Mouse (Mus musculus) liver (tissue): ENCODE data around the gene Gm10282.

Experiments used
- DNase-seq: peaks from one replicate; pipeline ENCODE4 v3.0.0-alpha.2; 2020; ENCODE audit warnings: mixed read lengths

Gene Gm10282

DNA sequence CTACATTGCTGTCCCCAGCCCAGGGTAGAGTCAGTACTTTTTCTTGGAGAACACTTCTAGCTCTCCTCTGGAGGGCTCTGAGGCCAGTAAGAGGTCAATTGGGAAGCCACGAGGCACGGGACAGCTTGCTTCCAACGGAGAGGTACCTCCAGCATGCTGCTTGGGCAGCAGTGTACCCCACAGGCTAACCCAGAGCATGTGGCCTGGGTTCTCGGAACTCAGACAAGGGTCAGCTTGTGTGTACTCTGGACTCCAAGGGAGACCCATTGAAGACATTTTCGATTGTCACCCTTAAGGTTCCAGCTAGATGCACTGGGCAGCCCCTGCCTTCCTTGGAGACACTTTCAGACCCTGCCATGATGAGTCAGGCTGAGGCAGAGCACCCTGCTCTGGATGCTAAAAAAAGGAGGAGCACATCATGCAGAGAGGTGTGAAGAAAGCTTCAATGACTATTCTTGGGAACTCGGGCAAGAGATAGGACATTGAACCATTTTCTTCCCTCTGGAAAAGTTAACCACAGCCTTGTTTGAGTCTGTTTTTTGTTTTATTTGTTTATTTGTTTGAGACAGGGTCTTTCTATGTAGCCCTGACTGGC lies 18.2 kb upstream of the Gm10282 start:
- DNase-seq = no peak

DNA sequence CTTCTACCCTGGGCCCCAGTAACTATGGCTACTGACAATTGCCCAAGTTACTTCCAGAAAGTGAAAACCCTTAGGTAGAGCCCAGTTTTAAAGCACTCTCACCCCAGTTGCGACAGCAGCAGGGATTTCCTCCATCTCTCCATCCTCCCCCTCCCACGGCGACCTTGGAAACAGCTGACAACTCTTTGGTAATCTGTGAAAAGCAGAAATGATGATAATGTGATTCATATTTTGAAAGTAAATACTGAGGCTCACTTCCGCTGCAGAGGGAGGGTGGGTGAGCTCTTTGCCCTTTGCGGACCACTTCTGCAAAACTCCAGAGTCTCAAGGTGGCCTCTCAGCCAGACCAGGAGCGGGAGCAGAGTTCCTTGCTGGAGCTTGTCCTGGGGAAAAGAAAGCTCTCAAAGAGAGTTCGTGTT lies 17.4 kb upstream of the Gm10282 start:
- peak; percentile 29 for DNase-seq

DNA sequence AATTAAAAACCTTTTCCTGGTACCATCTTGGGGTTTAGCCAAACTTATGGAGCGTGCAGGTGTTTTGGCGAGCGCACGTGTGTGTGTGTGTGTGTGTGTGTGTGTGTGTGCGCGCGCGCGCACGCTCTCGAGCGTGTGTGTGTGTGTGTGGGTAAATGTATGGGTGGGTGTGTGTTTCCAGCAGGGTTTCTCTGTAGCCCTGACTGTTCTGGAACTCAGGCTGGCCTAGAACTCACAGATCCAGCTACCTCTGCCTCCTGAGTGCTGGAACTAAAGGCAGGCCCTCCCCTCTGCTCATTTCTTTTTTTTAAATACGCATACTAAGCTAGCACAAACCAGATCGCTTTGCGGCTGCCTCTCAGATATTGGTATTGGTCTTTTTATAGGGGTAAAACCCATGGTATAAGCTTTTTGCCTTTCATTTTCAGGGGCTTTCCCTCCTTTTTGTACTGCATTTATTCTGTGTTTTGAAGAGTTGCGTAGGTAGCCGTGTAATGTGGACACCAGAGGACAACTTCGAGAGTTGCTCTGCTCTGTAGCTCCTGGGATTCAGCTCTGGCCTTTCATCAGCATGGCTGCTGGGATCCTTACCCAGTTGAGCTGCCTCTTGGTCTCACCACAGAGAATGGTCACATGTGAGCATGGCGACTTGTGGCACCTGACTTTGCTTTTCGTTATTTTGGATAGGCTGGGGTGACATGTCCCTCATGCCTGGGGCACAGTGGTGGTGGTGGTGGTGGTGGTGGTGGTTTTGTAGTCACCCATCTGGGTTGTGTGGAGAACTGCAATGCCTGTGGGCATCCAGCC lies 16.8 kb upstream of the Gm10282 start:
- no peak for DNase-seq

DNA sequence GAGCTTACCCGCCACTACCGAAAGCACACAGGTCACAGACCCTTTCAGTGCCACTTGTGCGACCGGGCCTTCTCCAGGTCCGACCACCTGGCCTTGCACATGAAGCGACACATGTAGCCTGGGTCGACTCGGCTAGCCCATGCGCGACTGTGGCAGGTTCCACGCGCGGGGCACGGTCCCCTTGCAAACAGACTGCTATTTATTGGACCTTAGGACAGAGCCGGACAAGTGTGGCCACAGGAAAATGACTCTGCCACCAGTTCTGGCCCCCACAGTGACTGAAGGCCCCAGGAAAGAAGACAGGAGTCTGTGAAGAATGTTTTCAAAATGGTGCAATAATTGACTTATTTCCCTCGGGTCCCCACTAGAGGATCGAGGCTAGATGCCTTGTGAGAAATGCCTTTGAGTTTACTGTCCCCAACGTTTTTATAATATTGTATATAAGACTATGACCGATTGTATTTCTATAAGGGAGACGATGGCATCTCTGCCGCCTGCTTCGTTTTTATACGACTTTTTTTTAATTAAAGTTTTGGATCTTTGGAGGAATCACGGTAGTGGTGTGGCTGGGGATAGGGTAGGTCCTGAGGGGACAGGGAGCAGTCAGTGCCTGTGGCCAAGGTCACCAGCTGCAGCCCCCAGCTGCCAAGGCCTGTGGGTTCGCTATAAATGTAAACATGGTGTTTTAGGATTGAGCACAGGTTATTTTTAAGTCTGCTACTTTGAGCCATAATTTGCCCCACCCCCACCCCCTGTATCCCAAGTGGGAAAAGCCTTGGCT lies 15.9 kb upstream of the Gm10282 start:
- no peak for DNase-seq

DNA sequence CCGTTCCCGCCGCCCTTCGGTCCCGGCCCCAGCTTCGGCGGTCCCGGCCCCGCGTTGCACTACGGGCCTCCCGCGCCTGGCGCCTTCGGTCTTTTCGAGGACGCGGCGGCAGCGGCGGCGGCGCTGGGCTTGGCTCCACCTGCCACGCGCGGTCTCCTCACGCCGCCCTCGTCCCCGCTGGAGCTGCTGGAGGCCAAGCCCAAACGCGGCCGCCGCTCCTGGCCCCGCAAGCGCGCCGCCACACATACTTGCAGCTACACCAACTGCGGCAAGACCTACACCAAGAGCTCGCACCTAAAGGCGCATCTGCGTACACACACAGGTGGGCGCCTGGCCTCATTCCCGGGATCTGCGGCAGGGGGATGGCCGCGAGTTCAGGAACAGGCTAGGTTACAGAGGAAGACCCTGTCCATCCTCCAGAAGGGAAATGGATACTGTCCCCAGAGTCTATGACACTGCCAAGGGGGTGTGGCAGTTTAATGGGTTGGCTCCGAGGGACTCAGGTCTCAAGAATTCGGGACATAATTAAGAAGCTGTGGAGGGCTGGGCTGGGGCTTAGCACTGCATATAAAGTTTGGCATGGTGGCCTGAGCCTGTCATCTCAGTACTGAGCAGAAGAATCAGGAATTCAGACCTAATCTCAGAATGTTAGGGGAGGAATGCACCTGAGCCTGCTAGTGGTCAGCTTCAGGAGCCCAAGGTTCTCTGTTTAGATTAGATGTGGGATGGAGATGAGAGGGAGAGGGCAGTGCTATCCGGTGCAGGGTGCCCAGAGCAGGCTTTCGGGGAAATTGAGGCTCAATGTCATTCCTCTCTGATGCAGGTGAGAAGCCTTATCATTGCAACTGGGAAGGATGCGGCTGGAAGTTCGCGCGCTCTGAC lies 15.1 kb upstream of the Gm10282 start:
- no peak for DNase-seq

DNA sequence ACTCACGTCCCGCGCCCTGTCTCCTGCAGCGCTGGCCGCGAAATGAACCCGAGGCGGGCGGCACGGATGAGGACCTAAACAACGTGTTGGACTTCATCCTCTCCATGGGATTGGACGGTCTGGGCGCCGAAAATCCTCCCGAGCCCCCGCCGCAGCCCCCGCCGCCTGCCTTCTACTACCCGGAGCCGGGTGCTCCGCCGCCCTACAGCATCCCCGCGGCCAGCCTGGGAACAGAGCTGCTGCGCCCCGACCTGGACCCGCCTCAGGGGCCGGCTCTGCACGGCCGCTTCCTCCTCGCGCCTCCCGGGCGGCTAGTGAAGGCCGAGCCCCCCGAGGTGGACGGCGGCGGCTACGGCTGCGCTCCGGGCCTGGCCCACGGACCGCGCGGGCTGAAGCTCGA lies 14.3 kb upstream of the Gm10282 start:
- peak; percentile 9 for DNase-seq

DNA sequence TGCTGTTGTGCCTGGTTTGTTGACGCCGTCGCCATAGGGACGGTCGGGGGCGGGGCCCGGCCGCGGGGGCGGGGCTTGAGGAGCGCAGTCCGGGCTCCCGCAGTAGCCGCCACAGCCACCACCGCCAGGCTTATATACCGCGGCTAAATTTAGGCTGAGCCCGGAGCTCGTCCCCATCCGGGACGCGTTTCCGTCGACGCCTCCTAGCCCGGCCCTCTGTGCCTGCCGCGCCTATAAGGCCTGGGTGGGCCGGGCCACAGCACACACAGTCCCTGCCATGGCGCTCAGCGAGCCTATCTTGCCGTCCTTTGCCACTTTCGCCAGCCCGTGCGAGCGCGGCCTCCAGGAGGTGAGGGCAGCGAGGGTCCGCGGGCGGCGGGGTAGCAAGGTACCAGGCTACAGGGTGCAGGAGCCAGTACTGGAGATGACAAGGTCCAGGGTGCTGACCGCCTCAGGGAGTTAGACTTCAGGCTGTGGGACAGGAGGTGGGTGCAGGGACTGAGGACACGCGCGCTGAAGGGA lies 13.8 kb upstream of the Gm10282 start, which contains the start of gene Klf2:
Gene Klf2, plus strand, starts transcription at position 233 of the 522 bp plus-strand sequence.
- peak; percentile 89 for DNase-seq

DNA sequence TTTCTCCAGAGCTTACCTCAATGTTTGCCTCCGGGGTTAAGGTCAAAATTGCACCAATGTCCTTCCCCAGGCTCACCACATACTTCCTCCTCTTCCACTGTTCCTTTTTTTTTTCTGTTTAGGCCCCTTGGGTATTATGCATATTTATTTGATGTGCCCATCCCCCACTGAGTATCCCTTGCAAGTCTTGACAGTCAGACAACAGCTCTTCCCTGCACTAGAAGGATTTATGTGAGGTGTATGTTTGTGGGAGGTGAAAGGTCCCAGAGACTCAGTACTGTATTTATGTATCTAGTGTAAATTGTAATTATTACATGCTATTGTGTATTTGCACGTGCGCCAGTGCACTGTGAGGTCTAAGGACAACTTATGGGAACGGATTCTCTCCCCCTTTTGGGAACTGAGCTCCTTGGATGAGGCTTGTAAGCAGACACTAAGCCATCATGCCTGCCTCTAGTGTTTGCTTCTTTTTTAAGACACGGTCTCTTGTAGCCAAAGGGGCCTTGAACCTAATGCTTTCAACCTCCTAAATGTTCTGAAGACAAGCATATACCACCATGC lies 12.8 kb upstream of the Gm10282 start:
- no peak for DNase-seq

DNA sequence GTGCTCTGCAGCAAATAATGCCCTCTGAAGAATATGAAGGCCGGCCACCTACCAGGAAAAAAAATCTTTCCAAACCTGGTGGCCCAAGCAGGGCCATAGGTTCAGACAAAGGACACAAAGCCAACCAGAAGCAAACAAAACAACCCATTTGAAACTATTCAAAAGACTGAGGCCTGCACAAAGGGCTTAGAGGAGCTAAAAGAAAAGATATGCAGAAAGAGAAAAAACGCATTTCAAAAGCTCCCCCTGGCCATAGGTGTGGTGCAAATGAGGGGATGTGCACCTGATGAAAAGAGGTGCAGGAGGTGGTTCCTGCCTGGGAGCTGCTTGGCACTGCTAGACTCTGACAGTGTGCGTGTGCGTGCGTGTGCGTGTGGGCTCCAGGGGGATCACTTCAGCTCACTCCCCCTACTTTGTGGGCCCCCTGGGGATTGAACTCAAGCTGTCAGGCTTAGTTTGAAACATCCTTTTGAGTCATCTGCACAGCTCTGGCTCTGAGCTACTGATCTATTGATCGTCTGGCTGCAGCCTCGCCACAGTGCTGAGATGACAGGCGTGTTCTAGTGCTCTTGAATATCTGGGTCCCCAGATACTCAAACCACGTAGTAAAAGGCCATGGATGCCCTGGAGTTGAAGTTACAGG lies 11.1 kb upstream of the Gm10282 start:
- DNase-seq = no peak

DNA sequence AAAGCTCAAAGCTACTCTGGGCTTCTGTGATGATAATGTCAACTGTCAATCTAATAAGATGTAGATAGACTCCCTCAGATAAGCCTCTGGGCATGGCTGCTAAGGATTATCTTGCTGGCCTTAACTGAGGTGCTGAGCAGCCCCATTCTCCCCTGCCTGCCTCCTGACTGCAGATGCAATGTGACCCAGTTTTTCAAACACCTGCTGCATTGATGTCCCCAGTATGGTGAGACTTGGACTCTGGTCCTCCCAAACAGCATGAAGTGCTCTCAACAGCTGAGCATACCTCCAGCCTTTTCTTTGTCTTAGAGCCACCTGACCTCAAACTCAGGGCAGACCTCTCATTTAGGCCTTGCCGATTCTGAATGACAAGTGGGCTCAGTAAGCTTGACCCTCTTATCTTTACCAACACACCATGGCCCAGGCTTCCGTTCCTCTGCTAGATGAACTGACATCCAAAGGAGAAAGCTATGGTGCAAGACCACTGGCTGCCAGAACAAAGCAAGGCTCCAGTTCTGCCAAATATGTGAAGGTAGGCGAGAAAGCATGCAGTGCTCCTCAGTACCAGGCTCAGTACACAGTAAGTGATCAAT lies 8.0 kb upstream of the Gm10282 start:
- DNase-seq = no peak

DNA sequence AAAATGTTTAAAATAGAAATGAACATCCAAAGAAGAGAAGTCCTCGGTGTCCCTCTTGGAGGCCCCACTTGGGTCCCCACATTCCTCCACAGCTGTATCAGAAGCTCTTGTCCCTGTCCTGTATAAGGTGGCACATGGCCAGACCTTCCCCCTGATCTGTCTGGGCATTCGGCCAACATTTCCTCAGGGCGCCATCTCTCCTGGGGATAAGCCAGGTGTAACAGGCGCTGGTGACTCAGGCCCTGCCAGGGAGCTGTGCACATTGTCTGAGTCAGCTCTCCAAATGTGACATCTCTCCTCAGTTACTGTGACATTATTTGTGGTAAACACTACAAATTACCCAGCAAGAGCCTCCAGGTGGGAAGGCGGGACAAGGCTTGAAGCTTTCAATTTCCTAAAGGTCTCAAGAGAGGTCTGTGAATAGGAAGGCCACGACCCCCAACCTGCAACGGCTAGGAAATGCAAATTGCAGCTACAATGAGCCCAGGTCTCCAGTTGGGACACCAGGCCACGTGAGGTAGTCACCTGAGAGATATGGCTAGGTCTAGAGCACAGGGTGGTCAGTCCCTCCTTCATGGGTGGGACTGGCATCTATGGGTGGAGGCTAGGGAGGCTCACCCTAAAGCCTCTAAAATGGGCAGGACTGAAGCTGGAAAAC lies 5.9 kb upstream of the Gm10282 start:
- DNase-seq = peak; percentile 24

DNA sequence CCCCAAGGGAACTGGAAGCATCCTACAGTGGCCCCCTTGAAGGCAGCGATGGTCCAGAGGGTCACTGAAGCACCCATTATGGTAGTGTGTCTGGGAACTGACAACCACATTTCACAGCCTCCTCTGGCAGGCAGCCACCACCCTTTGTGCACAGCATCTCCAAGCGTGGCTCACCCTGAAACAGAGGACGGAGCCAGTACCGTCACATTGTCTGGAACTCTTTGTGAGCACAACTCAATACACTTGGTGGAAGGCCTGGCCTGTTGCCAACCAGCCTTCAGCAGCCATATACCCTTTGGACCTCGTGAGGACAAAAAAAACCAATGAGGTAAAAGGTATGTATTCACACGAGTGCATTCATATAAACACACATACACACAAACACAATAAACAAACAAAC lies 3.2 kb upstream of the Gm10282 start:
- peak; percentile 40 for DNase-seq

DNA sequence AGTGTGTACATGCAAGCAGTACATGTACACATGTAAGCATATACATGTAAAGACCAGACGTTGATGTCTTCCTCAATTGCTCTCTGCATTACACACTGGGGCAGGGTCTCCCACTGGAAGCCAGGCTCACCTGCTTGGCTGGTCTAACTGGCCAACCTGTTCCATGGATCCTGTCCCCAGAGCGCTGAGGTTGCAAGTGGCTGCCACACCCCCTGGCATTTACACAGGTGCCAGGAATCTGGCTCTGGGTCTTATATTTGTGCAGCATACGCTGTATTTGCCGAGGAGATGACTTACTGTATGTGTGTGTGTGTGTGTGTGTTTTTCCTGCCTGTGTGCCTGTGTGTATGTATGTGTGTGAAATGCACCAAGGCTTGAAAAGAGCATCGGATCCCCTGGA lies 1.9 kb upstream of the Gm10282 start:
- DNase-seq = no peak

DNA sequence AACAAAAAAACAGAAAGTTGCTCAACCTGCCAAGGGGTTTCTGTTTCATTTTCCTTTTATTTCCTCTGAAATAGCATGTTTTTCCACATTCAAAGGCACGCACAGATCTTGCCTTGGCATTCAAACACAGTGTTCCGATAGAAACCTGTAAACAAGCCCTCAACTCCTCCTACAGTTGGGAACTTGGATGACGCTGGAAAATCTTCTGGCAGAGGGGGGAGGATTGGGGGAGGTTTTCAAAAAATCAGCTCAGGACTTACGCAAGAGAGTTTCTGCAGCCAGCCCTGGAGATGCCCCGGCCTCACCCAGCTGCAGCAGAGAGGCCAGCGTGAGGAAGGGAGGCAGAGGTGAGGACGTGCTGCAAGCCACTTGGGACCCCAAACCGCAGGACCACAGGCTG lies 1.4 kb downstream of the Gm10282 start:
- peak; percentile 25 for DNase-seq

DNA sequence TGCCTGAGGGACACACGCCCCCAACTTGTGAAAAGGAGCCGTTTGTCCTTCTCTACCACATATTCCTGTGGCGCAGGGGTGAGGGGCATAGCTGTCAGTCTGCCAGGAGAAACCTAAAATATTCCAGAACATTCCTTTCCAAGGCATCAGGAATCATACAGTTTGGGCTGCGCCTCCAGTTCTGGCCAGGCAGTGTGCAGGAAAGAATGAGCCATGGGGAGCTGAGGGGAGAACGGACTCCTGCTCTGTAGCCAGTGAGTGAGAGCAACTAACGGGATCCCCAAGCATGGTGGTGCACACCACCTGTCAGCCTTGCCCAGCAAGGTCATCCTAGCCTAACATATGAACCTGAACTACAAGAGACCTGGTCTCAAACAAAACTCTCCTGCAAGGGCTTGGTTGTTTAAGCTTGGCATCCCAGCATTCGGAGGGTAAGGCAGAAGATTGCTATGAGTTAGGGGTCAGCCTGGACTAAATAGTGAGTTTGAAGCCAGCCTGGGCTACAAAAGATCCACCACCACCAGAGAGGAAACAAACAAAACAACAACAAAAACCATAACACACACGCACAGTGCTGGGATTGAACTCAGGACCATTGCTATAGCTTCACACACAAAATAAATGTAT lies 2.0 kb downstream of the Gm10282 start:
- DNase-seq = no peak

DNA sequence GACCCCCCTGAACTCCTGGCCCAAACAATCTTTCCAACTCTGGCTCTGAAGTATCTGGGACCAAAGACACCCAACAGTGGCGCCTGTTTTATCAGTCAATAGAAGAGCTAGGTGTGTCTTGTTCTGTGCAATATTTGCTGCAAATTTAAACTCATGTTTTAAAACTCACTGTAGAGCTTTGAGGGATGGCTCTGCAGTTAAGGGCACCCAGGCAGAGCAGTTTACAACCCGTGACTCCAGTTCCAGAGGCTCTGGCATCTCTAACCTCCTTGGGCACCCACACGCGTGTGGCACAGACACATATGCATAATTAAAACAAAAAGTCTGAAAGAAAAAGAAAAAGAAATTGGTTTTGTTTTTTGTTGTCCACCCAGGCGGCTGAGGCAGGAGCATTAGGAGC lies 3.6 kb downstream of the Gm10282 start:
- no peak for DNase-seq

DNA sequence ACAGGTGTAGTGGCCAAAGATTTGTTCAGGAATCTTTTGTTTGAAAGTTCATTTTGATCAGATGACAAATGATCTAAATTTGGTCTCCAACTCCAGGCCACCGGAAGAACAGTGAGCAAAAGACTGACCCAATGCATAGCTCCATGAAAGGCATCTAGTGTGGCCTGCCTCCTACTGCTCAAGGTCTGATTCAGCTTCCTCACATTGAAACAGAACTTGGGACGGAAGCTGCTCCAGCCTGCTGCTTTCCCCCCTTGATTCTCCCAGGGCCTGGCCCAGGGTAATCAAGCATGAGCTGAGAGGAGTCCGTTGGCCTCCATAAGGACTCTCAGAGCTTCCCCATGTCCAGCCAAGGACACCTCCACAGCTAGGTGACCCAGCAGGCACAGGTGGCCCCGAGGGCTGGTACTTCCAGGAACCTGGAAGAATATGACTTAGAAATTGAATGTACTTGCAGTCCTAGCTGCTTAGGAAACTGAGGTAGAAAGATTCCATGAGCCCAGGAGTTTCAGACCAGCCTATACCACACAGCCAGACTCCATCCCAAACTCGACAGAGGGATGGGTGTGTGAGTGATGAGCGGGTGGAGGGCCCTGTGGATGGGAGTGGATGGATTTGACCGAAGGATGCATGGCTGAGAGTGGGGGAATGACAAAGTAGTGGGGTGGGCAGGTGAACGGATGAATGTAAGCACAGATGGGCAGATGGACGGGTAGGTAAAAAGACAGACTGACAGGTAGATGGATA lies 4.2 kb downstream of the Gm10282 start:
- DNase-seq = no peak

DNA sequence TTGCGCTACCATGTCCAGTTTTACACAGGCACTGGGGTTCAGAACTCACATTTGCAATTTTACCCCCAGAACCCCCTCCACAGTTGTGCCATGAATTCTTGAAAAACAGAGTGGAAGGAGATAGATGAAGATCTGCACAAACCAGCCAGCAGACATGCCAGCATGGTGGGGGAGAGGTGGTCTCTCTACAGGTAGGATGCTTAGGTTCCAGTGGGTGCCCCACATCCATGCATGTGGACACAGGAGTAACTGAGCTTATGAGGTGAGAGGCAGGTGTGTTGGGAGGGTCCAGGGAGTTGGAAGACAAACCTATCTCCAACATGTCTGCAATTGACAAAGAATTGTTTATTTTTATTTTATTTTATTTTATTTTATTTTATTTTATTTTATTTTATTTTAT lies 6.1 kb downstream of the Gm10282 start:
- no peak for DNase-seq

DNA sequence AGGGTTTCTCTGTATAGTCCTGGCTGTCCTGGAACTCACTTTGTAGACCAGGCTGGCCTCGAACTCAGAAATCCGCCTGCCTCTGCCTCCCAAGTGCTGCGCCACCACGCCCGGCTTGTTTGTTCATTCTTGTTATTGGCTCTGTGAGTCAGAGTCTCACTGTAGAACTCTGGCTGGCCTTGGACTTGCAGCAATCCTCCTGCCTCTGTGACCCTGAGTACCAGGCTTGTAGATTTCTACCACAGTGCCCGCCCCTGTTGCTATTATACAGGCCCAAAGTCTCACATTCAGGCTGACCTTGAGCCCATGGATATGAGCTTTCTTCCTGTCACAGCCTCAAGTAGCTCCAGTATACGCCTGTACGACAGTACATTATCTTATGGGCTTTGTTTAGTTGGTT lies 8.5 kb downstream of the Gm10282 start:
- no peak for DNase-seq
